Mouse (Mus musculus): ENCODE measurements around the gene Tshr. TPM values are rescaled to one million over a fixed set of nuclear protein-coding genes. Genes with fewer than 3 reads are reported as not detected.

Gene Tshr
- polyA plus RNA-seq, 1 experiment from 2014 or later, result 0.29 TPM

DNA sequence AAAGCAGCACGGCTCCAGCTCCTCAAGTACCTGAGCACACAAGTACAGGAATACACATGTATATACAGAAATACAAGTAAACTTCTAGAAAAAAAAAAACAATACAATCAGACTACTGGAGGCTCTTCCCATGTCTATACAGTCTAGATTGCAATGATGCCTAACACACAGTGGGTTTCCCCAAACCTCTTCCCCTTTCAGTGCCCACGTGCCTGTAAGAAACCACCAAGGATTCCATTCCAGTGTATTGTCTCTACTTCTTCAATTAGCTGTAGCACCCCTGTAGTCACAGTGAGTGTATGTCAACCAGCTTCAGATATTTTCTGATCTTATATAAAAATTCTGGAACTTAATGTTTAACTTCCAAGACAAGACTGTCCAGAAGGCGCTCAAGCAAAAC is 207.8 kb downstream of the Tshr start:
- Histone ChIP-seq H3K36me3 (replicated peaks) (no peaks in the 10 kb centered on the region), H3K4me3 (no peak overlapping the region), H3K4me1 (peaks cover 25% of the 10 kb centered on the region), H3K9me3 (no peaks in the 10 kb centered on the region), H3K27me3 (ENCODE audit: poor library complexity, severe bottlenecking) (no peaks in the 10 kb centered on the region), H3K27ac (no peak overlapping the region)
- no peak for DNase-seq (ENCODE audit: extremely low spot score, low spot score)
- 96% methylated on average over 3 of the region's 3 CpGs for WGBS

Other genes with a start within 250 kb of the Tshr start
- 11.4 and 12.0 TPM in 2 replicates for gene Cep128, start 154 bp upstream of the Tshr start, polyA plus RNA-seq (2016; fragmentation: Nextera tagmentation; extraction: Ambion mirVana)
- gene Gtf2a1, start 205.9 kb downstream of the Tshr start, polyA plus RNA-seq (2016; fragmentation: Nextera tagmentation; extraction: Ambion mirVana), result 67.1 and 68.5 TPM in 2 replicates